Mouse (Mus musculus) heart, adult 2 months (tissue): ENCODE measurements around the gene Stard13. TPM values are rescaled to one million over a fixed set of nuclear protein-coding genes. Genes with fewer than 3 reads are reported as not detected.

Experiments used
- DNase-seq, 2 experiments: peaks; one replicate each; pipeline ENCODE4 v3.0.0; 2021
- H3K27ac ChIP-seq: fragments of 200-600 bp; 2 replicates; pipeline ENCODE4 v1.8.1; 2022
- H3K27me3 ChIP-seq: fragments of 200-500 bp; 2 replicates; pipeline ENCODE4 v1.6.1; 2012; ENCODE audit warnings: mild to moderate bottlenecking, low read length, inconsistent platforms, mixed read lengths; ENCODE audit not compliant: control insufficient read depth, insufficient read depth
- H3K36me3 ChIP-seq: fragments of 200-500 bp; 2 replicates; pipeline ENCODE4 v1.6.1; 2012; ENCODE audit warnings: low read length, inconsistent platforms; ENCODE audit not compliant: control insufficient read depth, insufficient read depth
- H3K4me1 ChIP-seq: fragments of 200-500 bp; 2 replicates; pipeline ENCODE4 v1.6.1; 2011; ENCODE audit warnings: low read length; ENCODE audit not compliant: control insufficient read depth, insufficient read depth
- H3K4me3 ChIP-seq: fragments of 200-600 bp; 2 replicates; pipeline ENCODE4 v1.8.1; 2022
- H3K79me2 ChIP-seq: fragments of 200-500 bp; replicated peaks from 2 replicates; pipeline ENCODE4 v1.6.1; 2012; ENCODE audit warnings: mild to moderate bottlenecking, inconsistent platforms, low read length, moderate library complexity, mixed read lengths; ENCODE audit not compliant: control insufficient read depth, insufficient read depth
- H3K9ac ChIP-seq: fragments of 200-500 bp; 2 replicates; pipeline ENCODE4 v1.6.1; 2012; ENCODE audit warnings: low read depth, mild to moderate bottlenecking, control low read depth, inconsistent platforms, low read length, mixed read lengths
- CTCF ChIP-seq: fragments of 200-600 bp; IDR thresholded peaks from 2 replicates; pipeline ENCODE4 v1.8.1; 2022; ENCODE audit warnings: antibody characterized with exemption, mild to moderate bottlenecking, moderate library complexity
- EP300 ChIP-seq: fragments of 200-500 bp; IDR thresholded peaks from 2 replicates; pipeline ENCODE4 v1.6.1; 2011; ENCODE audit warnings: low read depth, low read length, control low read depth; ENCODE audit not compliant: insufficient read depth
- POLR2A ChIP-seq: fragments of 200-500 bp; IDR thresholded peaks from 2 replicates; pipeline ENCODE4 v1.6.1; 2011; ENCODE audit warnings: mild to moderate bottlenecking, low read depth, low read length, control low read depth; ENCODE audit not compliant: insufficient read depth
- WGBS: fragments of 180-500 bp; shearing (Covaris S2); methylation state at CpG from one replicate; pipeline ENCODE4 v1.1.7; 2018; 5-methylcytosine and 5-hydroxymethylcytosine counted together
- intact Hi-C: fragments of 180-260 bp; cut with DNase I; formaldehyde crosslinking; loops from one replicate; pipeline ENCODE4 v1.15.1; 2025
- polyA plus RNA-seq: library from polyadenylated mRNA; depleted of rRNA; stranded (reverse); fragments of >200 nt; gene quantifications from 2 replicates; pipeline ENCODE4 v1.2.3, GENCODE M21; 2012
- total RNA-seq, 2 experiments: library from RNA; stranded (reverse); gene quantifications; 2 replicates each; pipeline ENCODE4 v1.2.3; 2021

The Stard13 gene
- total and polyA plus RNA-seq, 3 experiments: 9.9 to 24.4 (median 22.1) TPM

DNA sequence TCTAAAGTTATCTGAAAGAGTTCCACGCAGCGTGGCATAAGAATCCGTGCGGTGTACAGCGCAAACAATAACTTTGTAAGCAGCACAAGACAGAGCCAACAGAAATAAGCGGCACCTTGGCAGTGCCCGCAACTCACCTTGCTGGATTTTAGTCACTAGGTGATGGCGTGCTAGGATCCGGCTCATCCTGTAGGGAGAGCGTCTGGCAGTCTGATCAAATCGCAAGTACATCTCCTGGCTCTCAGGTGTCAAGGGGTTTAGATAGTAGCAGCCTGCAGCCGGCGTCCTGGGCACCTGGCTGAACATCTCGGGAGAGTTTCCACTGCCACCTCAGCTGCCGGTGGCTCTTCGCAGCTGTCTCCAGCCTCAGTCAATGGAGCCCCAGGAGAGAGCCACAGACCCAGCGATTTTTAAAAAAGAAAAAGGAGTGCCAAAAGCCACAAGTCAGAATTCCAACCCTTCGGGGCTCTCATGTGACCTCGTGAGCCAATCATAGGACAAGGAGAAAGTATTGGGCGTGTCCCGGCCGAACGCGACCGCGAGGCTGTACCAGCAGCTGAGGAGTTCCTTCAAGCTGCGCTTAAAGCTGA, 43.8 kb downstream of the Stard13 start:
- Histone ChIP-seq H3K4me1 (peaks cover 9% of the 10 kb centered on the region), H3K9ac (peak overlapping the region; percentile 88), H3K27me3 (no peaks in the 10 kb centered on the region), H3K27ac (peak overlapping the region; percentile 94), H3K36me3 (peaks cover 17% of the 10 kb centered on the region), H3K4me3 (peak overlapping the region; percentile 86), H3K79me2 (peaks cover 2% of the 10 kb centered on the region; the same call in 1 of the 2 replicates)
- intact Hi-C loops: loop anchor here (1.0 to 5.0 kb wide), 4 partner anchors 47 to 178 kb away; no protein-coding TSS in a partner anchor
- under 1% methylated on average over 27 of the region's 27 CpGs for WGBS
- peak; percentile 6; the same call in 1 of the 2 replicates for TF ChIP-seq EP300
- TF ChIP-seq CTCF: no peak
- TF ChIP-seq POLR2A: peak; percentile 70
- DNase-seq: peak; percentile 77 to 84

GRCm38 (mm10) chr5:151189321-151189720, 44.3 kb downstream of the Stard13 start:
- peaks cover 2% of the 10 kb centered on the region; the same call in 1 of the 2 replicates for H3K79me2 ChIP-seq
- peaks cover 9% of the 10 kb centered on the region for H3K4me1 ChIP-seq
- H3K9ac ChIP-seq: peak overlapping the region; percentile 88
- DNase-seq: no peak
- WGBS: 22% methylated on average over 3 of the region's 3 CpGs
- intact Hi-C loops: loop anchor here (2.0 to 5.0 kb wide), 2 partner anchors 47 to 122 kb away; no protein-coding TSS in a partner anchor
- H3K4me3 ChIP-seq: peak overlapping the region; percentile 86
- no peaks in the 10 kb centered on the region for H3K27me3 ChIP-seq
- H3K27ac ChIP-seq: peak overlapping the region; percentile 94
- TF ChIP-seq CTCF: no peak
- TF ChIP-seq EP300: no peak
- TF ChIP-seq POLR2A: no peak
- peaks cover 17% of the 10 kb centered on the region for H3K36me3 ChIP-seq

DNA sequence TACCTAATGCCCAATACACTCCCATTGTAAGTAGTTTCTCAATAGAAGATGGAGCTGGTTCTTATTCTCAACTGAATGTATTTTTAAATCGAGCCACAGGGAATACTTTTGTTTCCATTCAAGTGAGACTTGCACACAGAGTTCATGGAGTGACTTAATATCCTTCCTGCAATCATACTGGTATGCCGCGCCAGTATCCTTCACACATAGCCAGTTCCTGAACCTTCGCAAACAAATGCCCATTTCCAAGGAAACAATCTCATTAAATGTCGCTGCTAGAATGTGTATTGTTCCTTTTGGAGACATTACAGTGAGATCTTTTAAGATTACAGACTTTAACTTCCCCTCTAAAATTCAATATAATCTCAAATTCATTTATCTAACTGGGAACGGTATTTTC, 45.0 kb downstream of the Stard13 start:
- peak overlapping the region; percentile 86 for H3K4me3 ChIP-seq
- peak overlapping the region; percentile 94 for H3K27ac ChIP-seq
- TF ChIP-seq EP300 (no peak), CTCF (no peak), POLR2A (peak; percentile 50; the same call in 1 of the 2 replicates)
- 35% methylated on average over 6 of the region's 6 CpGs for WGBS
- H3K9ac ChIP-seq: no peak overlapping the region; the same call in 1 of the 2 replicates
- peaks cover 12% of the 10 kb centered on the region for H3K4me1 ChIP-seq
- intact Hi-C loops: loop anchor here (2.0 to 5.0 kb wide), 2 partner anchors 46 to 121 kb away; no protein-coding TSS in a partner anchor
- H3K27me3 ChIP-seq: no peaks in the 10 kb centered on the region
- H3K79me2 ChIP-seq: peaks cover 2% of the 10 kb centered on the region; the same call in 1 of the 2 replicates
- peaks cover 20% of the 10 kb centered on the region for H3K36me3 ChIP-seq
- DNase-seq: peak in 1 of 2 experiments; percentile 39

- Histone ChIP-seq H3K36me3 (peaks cover 24% of the 10 kb centered on the region), H3K9ac (no peak overlapping the region), H3K27ac (peak overlapping the region; percentile 94), H3K27me3 (no peaks in the 10 kb centered on the region), H3K4me1 (peaks cover 16% of the 10 kb centered on the region), H3K4me3 (no peak overlapping the region), H3K79me2 (peaks cover 2% of the 10 kb centered on the region; the same call in 1 of the 2 replicates)
- 71% methylated on average over 11 of the region's 11 CpGs for WGBS
- DNase-seq: no peak
- TF ChIP-seq CTCF: no peak
- intact Hi-C loops: loop anchor here (2.0 to 5.0 kb wide), 2 partner anchors 15 to 120 kb away; no protein-coding TSS in a partner anchor
These were observed 46.3 kb downstream of the Stard13 start for GRCm38 (mm10) chr5:151187336-151187735.

DNA sequence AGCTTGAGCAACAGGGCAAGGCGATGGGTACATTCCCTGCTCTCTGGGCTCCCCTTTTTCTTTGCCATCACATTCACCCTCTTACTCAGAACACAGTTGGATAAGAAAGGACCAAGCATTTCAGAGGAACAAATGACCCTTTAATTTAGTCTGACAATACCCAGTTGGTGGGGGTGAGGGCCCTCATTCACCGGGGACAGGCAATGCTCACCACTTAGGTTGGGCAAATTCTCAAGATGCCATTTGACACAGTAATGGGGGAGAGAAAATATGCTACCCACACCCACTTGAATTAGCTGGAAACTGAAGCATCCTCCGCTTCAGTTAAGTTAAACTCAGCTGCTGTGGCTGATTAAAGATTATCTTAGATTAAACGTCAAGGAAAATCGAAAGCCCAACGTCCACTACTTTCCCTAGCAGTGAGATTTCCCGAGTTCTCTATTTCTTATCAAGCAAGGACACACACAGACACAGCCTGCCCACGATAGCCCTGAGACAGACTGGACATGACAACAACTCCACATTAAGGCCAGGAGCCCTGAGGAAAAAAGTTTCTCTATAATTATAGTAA, 48.3 kb downstream of the Stard13 start:
- no peak overlapping the region for H3K4me3 ChIP-seq
- H3K27ac ChIP-seq: peak overlapping the region; percentile 40
- intact Hi-C loops: loop anchor here (5.0 kb wide), 1 partner anchor 118 kb away; no protein-coding TSS in a partner anchor
- 39% methylated on average over 8 of the region's 8 CpGs for WGBS
- peaks cover 23% of the 10 kb centered on the region for H3K4me1 ChIP-seq
- no peaks in the 10 kb centered on the region for H3K27me3 ChIP-seq
- H3K79me2 ChIP-seq: peaks cover 4% of the 10 kb centered on the region; the same call in 1 of the 2 replicates
- H3K36me3 ChIP-seq: peaks cover 36% of the 10 kb centered on the region
- no peak for TF ChIP-seq EP300
- no peak for TF ChIP-seq CTCF
- TF ChIP-seq POLR2A: no peak
- no peak overlapping the region for H3K9ac ChIP-seq
- DNase-seq: no peak
